Mouse (Mus musculus) heart, embryonic 12.5 days (tissue): ENCODE results near the gene Gm10518. TPM values are rescaled to one million over a fixed set of nuclear protein-coding genes. Genes with fewer than 3 reads are reported as not detected.

ENCODE experiments used
- polyA plus RNA-seq: library from polyadenylated mRNA; unstranded; fragments of >200 nt; fragmentation: Nextera tagmentation; extraction: Ambion mirVana; gene quantifications from 2 replicates; pipeline ENCODE4 v1.2.1, GENCODE M21; 2016

Gm10518 gene
- polyA plus RNA-seq, 1 experiment from 2014 or later: not detected

Other genes starting within 250 kb of the Gm10518 start
- 86.9 and 91.4 TPM in 2 replicates for gene Sccpdh, start 135.2 kb upstream of the Gm10518 start, polyA plus RNA-seq
- not detected in 2 replicates for gene Kif28, start 58.1 kb upstream of the Gm10518 start, polyA plus RNA-seq
- 22.5 and 23.9 TPM in 2 replicates for gene Ahctf1, start 304 bp downstream of the Gm10518 start, polyA plus RNA-seq
- 11.6 and 14.7 TPM in 2 replicates for gene Cdc42bpa, start 157.1 kb downstream of the Gm10518 start, polyA plus RNA-seq